Mouse (Mus musculus): ENCODE data around the gene Kcnip1. TPM values are rescaled to one million over a fixed set of nuclear protein-coding genes. Genes with fewer than 3 reads are reported as not detected.

Kcnip1 gene
- 8.8 and 10.2 TPM in 2 replicates for polyA plus RNA-seq (2015; fragmentation: Nextera tagmentation; extraction: Ambion mirVana)

GRCm38 (mm10) chr11:33992938-33993337 is at the start of gene Kcnip1:
TSS of gene Kcnip1 (minus strand) at chr11:33993152.
- ATAC-seq = peak; percentile 65
- H3K4me3 ChIP-seq (replicated peaks) = peak within 1 kb of the TSS; percentile 19
- 0 out of 2 replicates have a peak, but pooled peaks cover 4% of the 10 kb centered on the region for H3K27me3 ChIP-seq (replicated peaks)
- peak within 1 kb of the TSS; percentile 28; the same call in 1 of the 2 replicates for H3K9ac ChIP-seq
- 0 out of 2 replicates have a peak, but pooled peaks cover 8% of the 10 kb centered on the region for H3K4me1 ChIP-seq (replicated peaks)
- H3K4me2 ChIP-seq (replicated peaks) = peak within 1 kb of the TSS; percentile 48
- no peaks in the 10 kb centered on the region for H3K36me3 ChIP-seq
- no peaks in the 10 kb centered on the region for H3K9me3 ChIP-seq
- 19% methylated on average over 12 of the region's 12 CpGs for WGBS
- 0 out of 2 replicates have a peak within 1 kb of the TSS, but pooled peaks have one; percentile 32 for H3K27ac ChIP-seq

DNA sequence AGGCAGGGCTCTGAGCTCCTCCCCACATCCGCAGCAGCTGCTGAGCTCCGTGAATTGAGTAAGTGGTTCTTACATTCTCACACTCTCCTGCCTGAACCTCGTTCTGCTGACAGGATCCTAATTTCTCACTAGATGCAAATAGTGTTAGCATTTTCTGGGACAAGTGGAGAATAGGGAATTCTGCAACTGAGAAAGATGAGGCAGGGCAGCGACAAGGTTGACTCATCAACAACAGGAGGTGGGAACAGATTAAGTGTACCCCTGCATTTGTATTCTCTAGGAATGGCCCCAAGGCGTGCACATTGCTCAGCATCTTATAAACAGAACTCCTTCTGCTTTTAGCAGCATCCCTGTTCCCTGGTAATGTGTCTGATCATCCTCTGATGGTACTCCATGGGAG is 47.1 kb upstream of the Kcnip1 start:
- H3K36me3 ChIP-seq = no peaks in the 10 kb centered on the region
- no peak overlapping the region for H3K27ac ChIP-seq
- no peak overlapping the region for H3K4me3 ChIP-seq (replicated peaks)
- no peak overlapping the region for H3K9ac ChIP-seq
- no peaks in the 10 kb centered on the region for H3K9me3 ChIP-seq
- H3K4me2 ChIP-seq (replicated peaks) = no peak overlapping the region
- no peaks in the 10 kb centered on the region for H3K4me1 ChIP-seq (replicated peaks)
- 76% methylated on average over 5 of the region's 5 CpGs for WGBS
- no peaks in the 10 kb centered on the region for H3K27me3 ChIP-seq (replicated peaks)
- ATAC-seq = no peak

DNA sequence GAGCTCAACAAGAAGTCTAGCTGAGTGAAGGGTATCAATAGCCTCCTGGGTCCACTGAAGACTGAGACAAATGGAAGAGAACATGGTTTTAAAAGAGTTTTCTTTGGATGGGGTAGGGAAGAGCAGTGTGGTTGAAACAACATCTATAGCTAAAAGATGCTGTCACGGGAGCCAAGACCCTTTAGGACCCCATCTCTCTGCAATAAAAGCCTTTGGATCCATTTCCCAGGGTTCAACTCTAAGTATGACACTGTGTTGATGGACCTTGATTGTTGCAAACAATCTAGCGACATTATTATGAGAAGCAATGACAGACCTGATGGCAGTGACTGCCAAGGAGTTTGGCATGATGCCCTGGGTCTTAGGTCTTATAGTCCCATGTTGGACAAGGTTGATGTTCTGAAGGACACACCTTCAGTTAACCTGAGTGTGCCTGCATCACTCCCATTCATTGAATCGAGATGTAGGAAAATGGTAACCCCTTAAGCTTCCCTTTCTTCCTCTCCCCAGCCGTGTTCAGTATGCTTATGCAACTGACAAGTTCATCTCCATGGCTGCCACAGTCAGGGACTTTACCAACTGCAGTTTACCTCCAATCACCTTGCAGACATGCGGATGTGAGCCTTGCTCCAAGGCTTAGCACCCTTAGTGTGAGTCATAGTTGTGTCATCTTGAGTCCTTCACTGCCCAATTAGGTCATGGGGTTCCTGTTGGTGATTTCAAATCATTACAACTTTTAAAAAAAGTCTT is 43.1 kb upstream of the Kcnip1 start:
- H3K4me3 ChIP-seq (replicated peaks) = no peak overlapping the region
- no peak overlapping the region for H3K9ac ChIP-seq
- H3K4me2 ChIP-seq (replicated peaks) = no peak overlapping the region
- H3K36me3 ChIP-seq = no peaks in the 10 kb centered on the region
- no peaks in the 10 kb centered on the region for H3K4me1 ChIP-seq (replicated peaks)
- H3K27ac ChIP-seq = no peak overlapping the region
- 89% methylated on average over 5 of the region's 5 CpGs for WGBS
- no peak for ATAC-seq
- no peaks in the 10 kb centered on the region for H3K9me3 ChIP-seq
- no peaks in the 10 kb centered on the region for H3K27me3 ChIP-seq (replicated peaks)

- no peaks in the 10 kb centered on the region for H3K36me3 ChIP-seq
- H3K4me2 ChIP-seq (replicated peaks) = no peak overlapping the region
- no peaks in the 10 kb centered on the region for H3K4me1 ChIP-seq (replicated peaks)
- no peaks in the 10 kb centered on the region for H3K27me3 ChIP-seq (replicated peaks)
- no peak overlapping the region for H3K4me3 ChIP-seq (replicated peaks)
- H3K9me3 ChIP-seq = no peaks in the 10 kb centered on the region
- no peak overlapping the region for H3K9ac ChIP-seq
- 68% methylated on average over 2 of the region's 2 CpGs for WGBS
- H3K27ac ChIP-seq = no peak overlapping the region
- ATAC-seq = no peak
Measured at GRCm38 (mm10) chr11:34034794-34035193, 41.8 kb upstream of the Kcnip1 start.

- H3K27me3 ChIP-seq (replicated peaks) = no peaks in the 10 kb centered on the region
- no peaks in the 10 kb centered on the region for H3K4me1 ChIP-seq (replicated peaks)
- no peak for ATAC-seq
- H3K27ac ChIP-seq = no peak overlapping the region
- H3K9me3 ChIP-seq = no peaks in the 10 kb centered on the region
- WGBS = 79% methylated on average over 5 of the region's 5 CpGs
- no peaks in the 10 kb centered on the region for H3K36me3 ChIP-seq
- H3K9ac ChIP-seq = no peak overlapping the region
- no peak overlapping the region for H3K4me3 ChIP-seq (replicated peaks)
- H3K4me2 ChIP-seq (replicated peaks) = no peak overlapping the region
Measured at GRCm38 (mm10) chr11:34034008-34034505, 41.1 kb upstream of the Kcnip1 start.

DNA sequence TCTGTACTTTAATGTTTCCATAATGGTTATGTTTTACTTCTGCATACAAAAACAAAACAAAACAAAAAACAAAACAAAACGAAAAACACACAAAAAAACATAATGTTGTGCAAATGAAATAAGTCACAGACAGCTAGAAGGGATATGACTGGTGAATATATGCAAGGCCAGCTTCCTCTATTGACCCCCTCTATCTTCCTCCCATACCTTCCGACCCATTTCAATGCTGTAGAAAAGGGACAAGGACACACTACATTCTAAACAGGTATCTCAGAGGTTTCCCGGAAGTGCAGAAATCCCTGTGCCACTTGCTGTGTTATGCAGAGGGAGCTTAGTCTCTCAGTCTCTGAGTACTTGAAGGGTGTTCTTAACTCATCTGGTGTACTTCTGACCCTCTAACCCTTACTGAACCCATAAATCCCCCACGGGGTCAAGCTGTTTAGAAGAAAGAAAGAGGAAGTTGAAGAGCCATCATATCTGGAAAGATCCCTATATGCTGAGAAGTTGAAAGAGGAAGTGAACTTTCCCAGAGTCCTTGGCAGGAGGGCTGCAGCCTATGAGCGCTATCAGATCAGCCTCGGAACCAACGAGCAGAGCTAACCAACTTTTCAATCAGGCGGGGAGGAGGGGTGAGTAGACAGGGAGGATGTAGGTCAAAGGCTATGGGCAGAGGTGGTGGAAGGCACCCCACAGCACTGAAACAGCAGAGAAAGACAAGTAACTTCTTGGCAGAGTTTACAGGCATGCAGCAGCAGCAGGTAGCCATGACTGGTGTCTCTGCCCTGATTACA is 38.3 kb upstream of the Kcnip1 start:
- WGBS = 49% methylated on average over 8 of the region's 8 CpGs
- H3K4me3 ChIP-seq (replicated peaks) = no peak overlapping the region
- H3K4me1 ChIP-seq (replicated peaks) = no peaks in the 10 kb centered on the region
- H3K9me3 ChIP-seq = no peaks in the 10 kb centered on the region
- H3K27me3 ChIP-seq (replicated peaks) = no peaks in the 10 kb centered on the region
- H3K36me3 ChIP-seq = no peaks in the 10 kb centered on the region
- H3K4me2 ChIP-seq (replicated peaks) = no peak overlapping the region
- 0 out of 2 replicates have a peak, but pooled peaks have one; percentile 17 for ATAC-seq
- H3K27ac ChIP-seq = no peak overlapping the region
- H3K9ac ChIP-seq = no peak overlapping the region

- Histone ChIP-seq H3K36me3 (no peaks in the 10 kb centered on the region), H3K4me3 (replicated peaks) (no peak overlapping the region), H3K4me1 (replicated peaks) (no peaks in the 10 kb centered on the region), H3K27me3 (replicated peaks) (no peaks in the 10 kb centered on the region), H3K27ac (no peak overlapping the region), H3K9ac (no peak overlapping the region), H3K9me3 (no peaks in the 10 kb centered on the region), H3K4me2 (replicated peaks) (no peak overlapping the region)
- 68% methylated on average over 5 of the region's 5 CpGs for WGBS
- no peak for ATAC-seq
Measured at GRCm38 (mm10) chr11:34029658-34030057, 36.7 kb upstream of the Kcnip1 start.

- WGBS = 63% methylated on average over 1 of the region's 1 CpGs
- Histone ChIP-seq H3K36me3 (no peaks in the 10 kb centered on the region), H3K9ac (no peak overlapping the region), H3K4me3 (replicated peaks) (no peak overlapping the region), H3K27ac (no peak overlapping the region), H3K9me3 (no peaks in the 10 kb centered on the region), H3K27me3 (replicated peaks) (no peaks in the 10 kb centered on the region), H3K4me2 (replicated peaks) (no peak overlapping the region), H3K4me1 (replicated peaks) (no peaks in the 10 kb centered on the region)
- no peak for ATAC-seq
Measured at GRCm38 (mm10) chr11:34025091-34025490, 32.1 kb upstream of the Kcnip1 start.

DNA sequence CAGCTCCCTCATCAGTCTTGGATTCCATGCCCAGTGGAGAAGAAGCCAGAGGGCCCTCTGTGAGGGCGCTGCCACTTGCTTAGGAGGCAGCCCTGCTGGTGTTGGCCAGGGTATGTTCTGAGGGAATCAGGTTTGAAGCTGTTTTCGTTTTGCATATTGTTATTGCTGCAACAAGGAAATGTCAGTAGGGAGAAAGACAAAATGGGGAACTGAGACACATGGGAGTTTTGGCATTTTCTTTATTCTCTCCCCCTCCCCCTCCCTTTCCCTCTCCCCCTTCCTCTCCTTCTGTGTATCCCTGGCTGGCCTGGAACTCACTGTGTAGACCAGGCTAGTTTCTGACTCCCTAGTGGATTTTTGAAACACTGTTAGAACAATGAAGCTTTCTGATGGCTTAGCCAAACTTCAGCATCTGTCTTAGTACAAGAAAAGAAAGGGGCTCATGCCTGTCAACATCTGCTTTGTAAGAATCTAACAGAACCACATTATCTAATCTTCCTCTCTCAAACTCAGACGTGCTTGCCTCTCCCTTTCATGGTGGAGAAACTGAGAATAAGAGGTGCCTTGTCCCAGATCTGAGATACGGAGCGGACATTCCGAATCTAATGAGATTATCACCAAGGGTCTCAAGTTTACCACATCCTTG is 19.2 kb upstream of the Kcnip1 start:
- no peaks in the 10 kb centered on the region for H3K27me3 ChIP-seq (replicated peaks)
- no peaks in the 10 kb centered on the region for H3K9me3 ChIP-seq
- no peak overlapping the region for H3K9ac ChIP-seq
- no peak overlapping the region for H3K4me2 ChIP-seq (replicated peaks)
- H3K27ac ChIP-seq = no peak overlapping the region
- no peak overlapping the region for H3K4me3 ChIP-seq (replicated peaks)
- H3K36me3 ChIP-seq = no peaks in the 10 kb centered on the region
- WGBS = 76% methylated on average over 6 of the region's 6 CpGs
- ATAC-seq = no peak
- peaks cover 10% of the 10 kb centered on the region; the same call in 1 of the 2 replicates for H3K4me1 ChIP-seq (replicated peaks)

DNA sequence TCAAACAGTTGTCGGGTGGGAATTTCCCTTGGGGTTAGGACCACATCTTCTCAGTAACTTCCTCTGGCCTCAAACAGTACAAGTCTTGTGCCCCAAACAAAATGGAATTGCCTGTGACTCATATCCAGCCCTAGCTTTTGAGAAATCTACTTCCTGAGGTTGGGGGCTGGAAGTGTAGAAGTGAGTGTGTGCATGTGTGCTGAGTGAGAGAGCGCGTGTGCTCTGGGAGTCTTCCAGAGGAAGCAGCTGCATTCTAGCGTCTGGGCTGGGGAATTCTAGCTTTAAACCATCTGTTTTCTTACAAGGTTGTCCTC is 17.9 kb upstream of the Kcnip1 start:
- H3K4me3 ChIP-seq (replicated peaks) = no peak overlapping the region
- 37% methylated on average over 4 of the region's 4 CpGs for WGBS
- H3K4me1 ChIP-seq (replicated peaks) = peaks cover 10% of the 10 kb centered on the region; the same call in 1 of the 2 replicates
- no peaks in the 10 kb centered on the region for H3K27me3 ChIP-seq (replicated peaks)
- H3K9ac ChIP-seq = no peak overlapping the region
- no peak overlapping the region for H3K4me2 ChIP-seq (replicated peaks)
- H3K36me3 ChIP-seq = no peaks in the 10 kb centered on the region
- peak; percentile 75 for ATAC-seq
- H3K9me3 ChIP-seq = no peaks in the 10 kb centered on the region
- H3K27ac ChIP-seq = peak overlapping the region; percentile 64; the same call in 1 of the 2 replicates

DNA sequence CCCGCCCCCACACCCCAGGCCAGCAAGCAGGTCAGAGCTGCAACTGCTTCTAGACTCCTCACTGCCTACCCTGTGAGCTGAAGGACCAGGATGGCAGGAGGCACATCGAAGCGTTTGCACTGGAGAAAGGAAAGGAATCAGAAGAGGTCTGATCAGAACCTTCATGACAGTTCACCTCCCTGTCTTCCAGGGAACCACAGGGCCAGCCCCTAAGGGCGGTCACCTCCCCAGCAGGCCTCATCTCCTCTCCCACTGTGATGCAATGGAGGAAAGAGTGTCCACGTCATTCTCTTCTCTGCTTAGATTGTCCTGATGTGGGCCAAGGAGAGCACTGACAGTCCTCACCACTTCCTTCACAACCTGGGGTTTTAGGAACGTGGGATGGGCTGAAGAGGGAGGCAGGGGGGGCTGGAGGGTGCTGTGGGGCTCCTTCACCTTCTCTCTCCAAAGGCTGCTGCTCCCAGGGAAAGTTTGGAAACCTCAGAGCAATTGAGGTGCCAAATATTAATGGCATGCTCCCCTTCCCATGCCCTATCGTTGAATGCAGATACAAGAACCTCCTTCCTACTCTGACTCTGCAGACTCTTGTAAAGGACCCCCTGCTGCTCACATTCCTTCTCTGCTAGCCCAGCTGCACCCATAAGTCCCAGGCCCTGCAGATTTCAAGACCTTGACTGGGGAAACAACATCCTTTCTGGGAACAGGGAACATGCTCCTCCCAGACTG is 17.3 kb upstream of the Kcnip1 start:
- ATAC-seq = no peak; the same call in 1 of the 2 replicates
- WGBS = 67% methylated on average over 7 of the region's 7 CpGs

More for the DNA sequence above, 17.3 kb upstream of the Kcnip1 start:
- Histone ChIP-seq H3K4me3 (replicated peaks) (no peak overlapping the region), H3K4me1 (replicated peaks) (peaks cover 10% of the 10 kb centered on the region; the same call in 1 of the 2 replicates), H3K27ac (peak overlapping the region; percentile 64), H3K4me2 (replicated peaks) (no peak overlapping the region), H3K9ac (no peak overlapping the region), H3K36me3 (no peaks in the 10 kb centered on the region), H3K27me3 (replicated peaks) (no peaks in the 10 kb centered on the region), H3K9me3 (no peaks in the 10 kb centered on the region)

Data from intestine, embryonic 15.5 days (tissue).